Mouse (Mus musculus) MEL (cell line): ENCODE measurements at regions not wholly inside any gene's neighbourhood (a gene's known extent, or its start where the extent isn't known, plus 50 kb on each side); places are given as distances from the start of the nearest gene placed in this dataset.

Source experiments
- CHD2 ChIP-seq: IDR thresholded peaks from 2 replicates; pipeline ENCODE4 v1.6.1; 2011; ENCODE audit warnings: low read length, improper control_type of control experiment
- CTCF ChIP-seq, 3 experiments: IDR thresholded peaks in 2 of 3; conservative IDR thresholded peaks in 1 of 3; 2 replicates each; pipeline ENCODE4 v1.5.1; 2011 to 2012; ENCODE audit warnings: low read length in 3 of 3, low read depth in 2 of 3, mild to moderate bottlenecking in 2 of 3, improper control_type of control experiment in 1 of 3, inconsistent platforms in 1 of 3, mixed read lengths in 1 of 3, moderate library complexity in 1 of 3; ENCODE audit not compliant: control insufficient read depth in 1 of 3, insufficient read depth in 1 of 3, poor library complexity in 1 of 3, severe bottlenecking in 1 of 3
- EP300 ChIP-seq, 2 experiments: IDR thresholded peaks; 2 replicates each; pipeline ENCODE4 v1.6.1; 2011; ENCODE audit warnings: improper control_type of control experiment in 2 of 2, low read length in 2 of 2, low read depth in 1 of 2, mild to moderate bottlenecking in 1 of 2
- HCFC1 ChIP-seq: IDR thresholded peaks from 2 replicates; pipeline ENCODE4 v1.6.1; 2012; ENCODE audit warnings: low read depth, mild to moderate bottlenecking, inconsistent platforms, low read length, improper control_type of control experiment, moderate library complexity
- MAFK ChIP-seq: IDR thresholded peaks from 2 replicates; pipeline ENCODE4 v1.6.1; 2011; ENCODE audit warnings: low read depth, mild to moderate bottlenecking, low read length, improper control_type of control experiment, borderline replicate concordance
- POLR2A ChIP-seq, 2 experiments: IDR thresholded peaks; 2 replicates each; pipeline ENCODE4 v1.6.1; 2011 to 2012; ENCODE audit warnings: low read length in 2 of 2, mild to moderate bottlenecking in 2 of 2, control low read depth in 1 of 2, improper control_type of control experiment in 1 of 2, low read depth in 1 of 2, moderate library complexity in 1 of 2; ENCODE audit not compliant: control insufficient read depth in 1 of 2, insufficient read depth in 1 of 2, poor library complexity in 1 of 2
- ZC3H11A ChIP-seq: IDR thresholded peaks from 2 replicates; pipeline ENCODE4 v1.6.1; 2012; ENCODE audit warnings: low read depth, mild to moderate bottlenecking, inconsistent platforms, low read length, improper control_type of control experiment
- ZNF384 ChIP-seq: IDR thresholded peaks from 2 replicates; pipeline ENCODE4 v1.6.1; 2012; ENCODE audit warnings: low read depth, mild to moderate bottlenecking, inconsistent platforms, low read length, improper control_type of control experiment

GRCm38 (mm10) chr2:128538736-128539135 lies 52.3 kb upstream of the Spdye4c start:
- TF ChIP-seq CHD2 (no peak), MAFK (no peak), POLR2A (IDR thresholded peaks at IDR 0.05; ENCODE audit: control insufficient read depth in 1 of 2, insufficient read depth in 1 of 2, low read depth in 1 of 2, low read length in 2 of 2, poor library complexity in 1 of 2) (no peak), ZNF384 (no peak), ZC3H11A (no peak), EP300 (IDR thresholded peaks at IDR 0.05; ENCODE audit: low read depth in 1 of 2, low read length in 2 of 2) (no peak), HCFC1 (no peak), CTCF (IDR thresholded peaks at IDR 0.05 in 2 of 3, conservative IDR thresholded peaks at IDR 0.05 in 1 of 3; ENCODE audit: control insufficient read depth in 1 of 3, insufficient read depth in 1 of 3, low read depth in 2 of 3, low read length in 3 of 3, poor library complexity in 1 of 3, severe bottlenecking in 1 of 3) (no peak)
